Mouse (Mus musculus): ENCODE measurements at regions not wholly inside any gene's neighbourhood (a gene's known extent, or its start where the extent isn't known, plus 50 kb on each side); places are given as distances from the start of the nearest gene placed in this dataset.

DNA sequence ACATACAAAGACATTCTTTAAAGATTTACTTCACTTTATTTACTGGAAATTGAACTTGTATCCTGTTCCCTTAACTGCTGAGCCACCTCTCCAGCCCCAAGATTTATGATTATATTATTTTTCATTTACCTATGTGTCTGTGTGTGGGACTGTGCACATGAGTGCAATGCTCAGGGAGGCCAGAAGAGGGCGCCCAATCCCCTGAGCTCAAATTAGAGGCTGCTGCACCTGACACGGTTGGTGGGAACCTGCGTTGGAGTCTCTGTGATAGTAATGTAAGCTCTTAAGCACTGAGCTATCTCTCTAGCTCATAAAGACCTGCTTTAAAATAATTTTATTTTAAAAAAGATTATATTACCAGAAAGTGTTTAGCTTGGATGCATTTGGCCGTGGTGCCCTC, 315.3 kb downstream of the Etnk1 start:
- no peaks in the 10 kb centered on the region for H3K9me3 ChIP-seq (replicated peaks; ENCODE audit: control insufficient read depth, low read length)
- no peaks in the 10 kb centered on the region for H3K36me3 ChIP-seq (ENCODE audit: control insufficient read depth, insufficient read depth, low read length)
- H3K9ac ChIP-seq (ENCODE audit: low read length), result no peak overlapping the region
- WGBS, result 78% methylated on average over 4 of the region's 4 CpGs
- no peak overlapping the region for H3K27ac ChIP-seq (ENCODE audit: low read depth, low read length)
- no peak overlapping the region for H3K4me3 ChIP-seq (ENCODE audit: low read depth, low read length)
- no peak for DNase-seq (ENCODE audit: low spot score)
- no peaks in the 10 kb centered on the region for H3K4me1 ChIP-seq (ENCODE audit: control insufficient read depth, insufficient read depth, low read length)
- ATAC-seq, result no peak
- no peaks in the 10 kb centered on the region for H3K27me3 ChIP-seq (replicated peaks; ENCODE audit: control insufficient read depth, insufficient read depth, low read length)
- H3K4me2 ChIP-seq (ENCODE audit: low read length), result no peak overlapping the region

DNA sequence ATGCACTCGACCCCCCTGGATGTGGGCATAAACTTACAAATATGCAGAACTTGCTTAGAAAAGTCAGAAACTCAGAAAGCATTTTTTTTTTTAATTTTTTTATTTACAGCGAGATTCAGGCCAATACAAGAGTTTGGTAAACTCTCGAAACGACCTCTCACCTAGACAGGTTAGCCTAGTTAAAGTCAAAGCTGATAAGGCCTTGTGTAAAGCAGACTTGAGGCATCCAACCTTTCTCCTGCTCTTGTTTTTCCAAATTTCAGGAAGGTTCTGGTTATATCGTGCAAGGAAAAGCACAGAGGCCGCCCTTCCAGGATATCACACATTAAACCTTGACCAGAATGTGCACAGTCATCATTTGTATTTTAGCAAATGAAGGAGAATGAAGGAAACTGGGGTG, 315.8 kb downstream of the Etnk1 start:
- Histone ChIP-seq H3K9ac (ENCODE audit: low read length) (no peak overlapping the region), H3K27me3 (replicated peaks; ENCODE audit: control insufficient read depth, insufficient read depth, low read length) (no peaks in the 10 kb centered on the region), H3K27ac (ENCODE audit: low read depth, low read length) (no peak overlapping the region), H3K4me2 (ENCODE audit: low read length) (no peak overlapping the region), H3K4me3 (ENCODE audit: low read depth, low read length) (no peak overlapping the region), H3K9me3 (replicated peaks; ENCODE audit: control insufficient read depth, low read length) (no peaks in the 10 kb centered on the region), H3K36me3 (ENCODE audit: control insufficient read depth, insufficient read depth, low read length) (no peaks in the 10 kb centered on the region), H3K4me1 (ENCODE audit: control insufficient read depth, insufficient read depth, low read length) (no peaks in the 10 kb centered on the region)
- DNase-seq (ENCODE audit: low spot score) (no peak), ATAC-seq (no peak)
- WGBS, result 90% methylated on average over 6 of the region's 6 CpGs

DNA sequence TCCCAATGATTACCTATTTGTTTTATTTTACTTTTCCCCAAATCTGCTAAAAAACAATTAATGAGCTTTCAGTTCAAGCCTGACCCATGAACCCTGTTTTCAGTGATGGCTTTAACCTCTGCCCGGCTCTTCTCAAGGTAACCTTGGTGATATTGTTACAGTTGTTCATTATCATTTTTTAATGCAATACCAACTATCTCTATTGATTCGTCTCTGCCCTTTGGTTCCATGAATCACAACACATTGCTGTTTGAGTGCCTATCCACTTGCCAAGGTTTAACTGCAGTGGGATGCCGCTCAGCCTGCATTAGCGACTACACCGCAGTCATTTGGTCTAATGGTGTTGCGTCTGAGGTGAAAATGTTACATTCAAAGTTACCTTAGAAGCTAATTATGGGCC, 317.9 kb downstream of the Etnk1 start:
- Histone ChIP-seq H3K4me2 (ENCODE audit: low read length) (no peak overlapping the region), H3K4me1 (ENCODE audit: control insufficient read depth, insufficient read depth, low read length) (no peaks in the 10 kb centered on the region), H3K36me3 (ENCODE audit: control insufficient read depth, insufficient read depth, low read length) (no peaks in the 10 kb centered on the region), H3K27me3 (replicated peaks; ENCODE audit: control insufficient read depth, insufficient read depth, low read length) (no peaks in the 10 kb centered on the region), H3K4me3 (ENCODE audit: low read depth, low read length) (no peak overlapping the region), H3K27ac (ENCODE audit: low read depth, low read length) (no peak overlapping the region), H3K9me3 (replicated peaks; ENCODE audit: control insufficient read depth, low read length) (no peaks in the 10 kb centered on the region), H3K9ac (ENCODE audit: low read length) (no peak overlapping the region)
- WGBS, result 95% methylated on average over 6 of the region's 6 CpGs
- ATAC-seq (no peak), DNase-seq (ENCODE audit: low spot score) (no peak)

DNA sequence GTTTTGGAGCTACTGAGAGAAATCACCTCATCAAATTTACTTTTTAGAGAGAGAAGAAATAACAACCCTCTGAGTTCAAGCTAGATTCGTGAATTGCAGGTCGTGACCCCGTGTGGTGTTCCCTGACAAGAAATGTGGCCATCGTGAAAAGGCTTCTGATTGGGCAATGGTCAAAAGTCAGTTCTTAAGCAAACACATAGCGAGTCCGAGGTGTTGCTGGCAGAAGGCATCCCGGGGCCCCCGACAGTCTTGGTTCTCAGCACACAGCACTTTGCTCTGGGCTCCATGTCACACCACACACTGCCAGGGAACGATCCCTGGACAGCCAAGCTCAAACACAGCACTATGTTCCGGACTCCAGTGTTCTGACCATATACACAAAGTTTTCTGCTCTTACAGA, 320.0 kb downstream of the Etnk1 start:
- DNase-seq (ENCODE audit: low spot score) (no peak), ATAC-seq (no peak)
- H3K36me3 ChIP-seq (ENCODE audit: control insufficient read depth, insufficient read depth, low read length), result no peaks in the 10 kb centered on the region
- no peaks in the 10 kb centered on the region for H3K9me3 ChIP-seq (replicated peaks; ENCODE audit: control insufficient read depth, low read length)
- no peak overlapping the region for H3K4me2 ChIP-seq (ENCODE audit: low read length)
- no peaks in the 10 kb centered on the region for H3K4me1 ChIP-seq (ENCODE audit: control insufficient read depth, insufficient read depth, low read length)
- H3K9ac ChIP-seq (ENCODE audit: low read length), result no peak overlapping the region
- H3K4me3 ChIP-seq (ENCODE audit: low read depth, low read length), result no peak overlapping the region
- no peak overlapping the region for H3K27ac ChIP-seq (ENCODE audit: low read depth, low read length)
- WGBS, result 93% methylated on average over 10 of the region's 10 CpGs
- no peaks in the 10 kb centered on the region for H3K27me3 ChIP-seq (replicated peaks; ENCODE audit: control insufficient read depth, insufficient read depth, low read length)

DNA sequence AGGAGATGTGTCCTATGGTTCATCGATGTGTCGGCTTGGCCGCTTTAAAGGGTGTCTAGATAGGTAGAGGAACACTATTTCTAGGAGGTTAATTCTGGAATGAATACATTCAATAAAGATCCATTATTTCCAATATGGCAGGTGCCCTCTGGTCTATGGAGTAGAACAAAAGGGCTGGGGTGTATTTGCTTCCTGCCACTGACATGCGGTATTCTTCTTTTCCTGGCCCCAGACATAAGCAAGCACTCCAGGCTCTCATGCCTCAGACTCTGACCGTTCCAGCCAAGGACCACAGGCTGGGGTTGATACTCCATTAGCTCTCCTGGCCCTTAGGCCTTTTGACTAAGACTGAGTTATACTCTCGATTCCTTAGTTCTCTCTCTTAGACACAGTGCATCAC, 323.0 kb downstream of the Etnk1 start:
- H3K27ac ChIP-seq (ENCODE audit: low read depth, low read length), result no peak overlapping the region

DNA sequence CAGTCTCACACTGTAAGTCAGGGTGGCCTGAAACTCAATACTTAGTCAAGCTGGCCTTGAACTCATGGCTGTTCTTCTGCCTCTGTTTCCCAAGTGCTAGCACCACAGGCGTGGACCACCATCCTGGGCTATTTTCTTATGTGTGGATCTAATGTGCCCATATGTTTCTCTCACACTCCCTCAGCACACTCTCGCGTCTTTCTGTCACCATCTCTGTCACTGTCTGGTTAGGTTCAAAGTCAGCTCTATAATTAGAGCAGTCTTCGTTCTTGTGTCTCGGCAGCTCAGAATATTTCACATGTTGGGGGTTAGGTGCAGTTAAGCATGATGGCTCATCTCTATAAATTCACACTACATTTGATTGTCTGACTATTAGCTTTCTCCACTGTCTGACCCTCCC, 324.4 kb downstream of the Etnk1 start:
- no peak overlapping the region for H3K4me3 ChIP-seq (ENCODE audit: low read depth, low read length)
- ATAC-seq, result no peak
- H3K9ac ChIP-seq (ENCODE audit: low read length), result no peak overlapping the region
- no peak overlapping the region for H3K4me2 ChIP-seq (ENCODE audit: low read length)
- DNase-seq (ENCODE audit: low spot score), result no peak
- no peak overlapping the region for H3K27ac ChIP-seq (ENCODE audit: low read depth, low read length)
- H3K36me3 ChIP-seq (ENCODE audit: control insufficient read depth, insufficient read depth, low read length), result no peaks in the 10 kb centered on the region
- H3K27me3 ChIP-seq (replicated peaks; ENCODE audit: control insufficient read depth, insufficient read depth, low read length), result no peaks in the 10 kb centered on the region
- no peaks in the 10 kb centered on the region for H3K4me1 ChIP-seq (ENCODE audit: control insufficient read depth, insufficient read depth, low read length)
- 92% methylated on average over 5 of the region's 5 CpGs for WGBS
- no peaks in the 10 kb centered on the region for H3K9me3 ChIP-seq (replicated peaks; ENCODE audit: control insufficient read depth, low read length)

More for the DNA sequence above, 323.0 kb downstream of the Etnk1 start:
- no peaks in the 10 kb centered on the region for H3K9me3 ChIP-seq (replicated peaks; ENCODE audit: control insufficient read depth, low read length)
- no peak overlapping the region for H3K4me3 ChIP-seq (ENCODE audit: low read depth, low read length)
- ATAC-seq (no peak), DNase-seq (ENCODE audit: low spot score) (no peak)
- H3K4me1 ChIP-seq (ENCODE audit: control insufficient read depth, insufficient read depth, low read length), result no peaks in the 10 kb centered on the region
- WGBS, result 94% methylated on average over 6 of the region's 6 CpGs
- no peak overlapping the region for H3K9ac ChIP-seq (ENCODE audit: low read length)
- no peaks in the 10 kb centered on the region for H3K27me3 ChIP-seq (replicated peaks; ENCODE audit: control insufficient read depth, insufficient read depth, low read length)
- H3K36me3 ChIP-seq (ENCODE audit: control insufficient read depth, insufficient read depth, low read length), result no peaks in the 10 kb centered on the region
- H3K4me2 ChIP-seq (ENCODE audit: low read length), result no peak overlapping the region

DNA sequence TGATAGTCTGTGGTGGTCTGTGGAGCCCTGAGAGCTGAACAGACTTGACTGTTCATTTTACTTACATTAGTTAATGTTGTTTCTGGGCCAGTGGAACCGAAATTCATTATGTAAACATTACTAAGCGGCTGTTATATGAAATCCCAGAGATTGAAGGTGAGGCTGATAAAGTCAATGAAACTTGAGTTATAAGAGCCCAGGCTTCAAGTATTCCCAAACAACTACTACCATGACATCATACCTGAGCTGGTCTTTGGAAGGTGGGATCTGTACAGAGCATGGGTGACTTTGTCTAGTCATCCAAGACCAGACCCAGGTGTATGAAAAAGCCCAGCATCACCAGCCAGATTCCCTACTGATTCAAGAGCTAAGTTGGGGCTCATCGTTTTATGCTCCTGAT, 326.5 kb downstream of the Etnk1 start:
- 91% methylated on average over 3 of the region's 3 CpGs for WGBS
- Histone ChIP-seq H3K27me3 (replicated peaks; ENCODE audit: control insufficient read depth, insufficient read depth, low read length) (no peaks in the 10 kb centered on the region), H3K9me3 (replicated peaks; ENCODE audit: control insufficient read depth, low read length) (no peaks in the 10 kb centered on the region), H3K27ac (ENCODE audit: low read depth, low read length) (no peak overlapping the region), H3K4me2 (ENCODE audit: low read length) (no peak overlapping the region), H3K4me3 (ENCODE audit: low read depth, low read length) (no peak overlapping the region), H3K4me1 (ENCODE audit: control insufficient read depth, insufficient read depth, low read length) (no peaks in the 10 kb centered on the region), H3K9ac (ENCODE audit: low read length) (no peak overlapping the region), H3K36me3 (ENCODE audit: control insufficient read depth, insufficient read depth, low read length) (no peaks in the 10 kb centered on the region)
- DNase-seq (ENCODE audit: low spot score), result no peak
- ATAC-seq, result no peak

DNA sequence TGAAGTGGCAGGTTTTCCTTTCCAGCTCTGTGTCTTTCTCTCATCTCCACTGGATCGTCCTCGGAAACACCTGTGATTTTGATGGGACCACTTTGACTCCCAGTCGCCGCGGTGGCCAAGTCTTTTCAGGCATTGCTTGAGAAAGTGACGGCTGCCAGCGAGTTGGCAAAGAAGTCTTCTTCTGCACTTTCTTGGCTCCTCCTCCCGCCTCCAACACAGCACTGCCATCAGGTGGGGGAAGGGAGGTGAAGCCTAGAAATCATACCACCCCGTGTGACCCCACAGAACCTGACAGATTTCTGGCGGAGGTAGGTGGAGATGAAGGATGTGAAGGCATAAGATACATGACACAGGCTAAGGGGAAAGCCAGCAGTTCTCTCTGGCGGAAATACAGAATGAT, 327.3 kb downstream of the Etnk1 start:
- H3K9me3 ChIP-seq (replicated peaks; ENCODE audit: control insufficient read depth, low read length), result no peaks in the 10 kb centered on the region
- WGBS, result 90% methylated on average over 11 of the region's 11 CpGs
- H3K27me3 ChIP-seq (replicated peaks; ENCODE audit: control insufficient read depth, insufficient read depth, low read length), result no peaks in the 10 kb centered on the region
- no peak overlapping the region for H3K4me3 ChIP-seq (ENCODE audit: low read depth, low read length)
- no peak overlapping the region for H3K27ac ChIP-seq (ENCODE audit: low read depth, low read length)
- H3K36me3 ChIP-seq (ENCODE audit: control insufficient read depth, insufficient read depth, low read length), result no peaks in the 10 kb centered on the region
- DNase-seq (ENCODE audit: low spot score) (peak; percentile 17), ATAC-seq (no peak)
- no peak overlapping the region for H3K4me2 ChIP-seq (ENCODE audit: low read length)
- H3K4me1 ChIP-seq (ENCODE audit: control insufficient read depth, insufficient read depth, low read length), result no peaks in the 10 kb centered on the region
- no peak overlapping the region for H3K9ac ChIP-seq (ENCODE audit: low read length)

DNA sequence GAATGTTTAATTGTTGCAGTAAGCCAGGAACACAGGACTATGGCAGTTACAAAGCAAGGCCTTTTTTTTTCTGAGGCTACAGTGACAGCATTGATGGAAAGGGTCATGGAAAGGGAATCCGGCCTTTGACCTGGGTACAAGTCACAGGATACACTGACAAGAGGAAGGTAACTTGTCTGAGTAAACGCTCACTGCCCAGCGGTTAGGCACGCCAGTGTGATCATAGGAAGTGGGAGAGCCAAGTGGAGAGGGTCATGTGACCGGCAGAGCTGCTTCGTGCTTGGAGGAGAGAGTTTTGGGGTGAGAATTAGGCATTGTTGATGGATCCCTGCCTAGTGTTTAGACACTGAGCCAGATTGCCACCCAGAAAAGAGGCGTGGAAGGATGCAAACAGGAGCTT, 327.9 kb downstream of the Etnk1 start:
- H3K4me2 ChIP-seq (ENCODE audit: low read length), result no peak overlapping the region
- 81% methylated on average over 7 of the region's 7 CpGs for WGBS

DNA sequence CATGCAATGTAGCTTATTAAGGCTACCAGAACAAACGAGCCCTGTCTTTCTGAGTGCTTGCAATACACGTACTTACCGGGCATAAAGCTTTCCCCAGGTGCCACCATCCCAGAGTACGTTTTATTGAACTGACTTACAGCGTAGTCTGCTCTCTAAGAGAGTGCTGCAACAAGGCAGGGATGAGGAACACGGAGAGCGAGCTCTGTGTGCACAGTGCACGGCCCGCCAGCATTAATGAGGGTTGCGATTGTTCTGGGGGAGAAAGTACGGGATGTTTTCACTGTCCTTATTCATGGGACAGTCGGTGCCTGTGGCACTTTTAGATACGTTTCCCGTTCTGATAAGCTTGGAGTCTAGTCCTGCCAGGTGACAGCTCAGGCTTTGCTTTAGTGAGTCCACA, 331.7 kb downstream of the Etnk1 start:
- H3K36me3 ChIP-seq (ENCODE audit: control insufficient read depth, insufficient read depth, low read length), result no peaks in the 10 kb centered on the region
- no peak overlapping the region for H3K27ac ChIP-seq (ENCODE audit: low read depth, low read length)
- H3K9me3 ChIP-seq (replicated peaks; ENCODE audit: control insufficient read depth, low read length), result no peaks in the 10 kb centered on the region
- 44% methylated on average over 14 of the region's 14 CpGs for WGBS
- no peaks in the 10 kb centered on the region for H3K4me1 ChIP-seq (ENCODE audit: control insufficient read depth, insufficient read depth, low read length)
- no peak for DNase-seq (ENCODE audit: low spot score)
- H3K4me3 ChIP-seq (ENCODE audit: low read depth, low read length), result no peak overlapping the region
- H3K4me2 ChIP-seq (ENCODE audit: low read length), result no peak overlapping the region
- H3K9ac ChIP-seq (ENCODE audit: low read length), result no peak overlapping the region
- no peak for ATAC-seq
- H3K27me3 ChIP-seq (replicated peaks; ENCODE audit: control insufficient read depth, insufficient read depth, low read length), result no peaks in the 10 kb centered on the region

More for the DNA sequence above, 327.9 kb downstream of the Etnk1 start:
- no peaks in the 10 kb centered on the region for H3K36me3 ChIP-seq (ENCODE audit: control insufficient read depth, insufficient read depth, low read length)
- no peak overlapping the region for H3K27ac ChIP-seq (ENCODE audit: low read depth, low read length)
- DNase-seq (ENCODE audit: low spot score) (no peak), ATAC-seq (no peak)
- H3K9ac ChIP-seq (ENCODE audit: low read length), result no peak overlapping the region
- H3K27me3 ChIP-seq (replicated peaks; ENCODE audit: control insufficient read depth, insufficient read depth, low read length), result no peaks in the 10 kb centered on the region
- H3K9me3 ChIP-seq (replicated peaks; ENCODE audit: control insufficient read depth, low read length), result no peaks in the 10 kb centered on the region
- no peak overlapping the region for H3K4me3 ChIP-seq (ENCODE audit: low read depth, low read length)
- H3K4me1 ChIP-seq (ENCODE audit: control insufficient read depth, insufficient read depth, low read length), result no peaks in the 10 kb centered on the region
